Mouse (Mus musculus): ENCODE results near the gene Gatm. TPM values are rescaled to one million over a fixed set of nuclear protein-coding genes. Genes with fewer than 3 reads are reported as not detected.

Gene Gatm
- polyA plus RNA-seq, 1 experiment: 65.2 TPM

- no peaks in the 10 kb centered on the region for H3K27me3 ChIP-seq (ENCODE audit: control insufficient read depth, insufficient read depth, insufficient read length)
- H3K4me2 ChIP-seq (ENCODE audit: low read depth): no peak overlapping the region
- TF ChIP-seq SRF (IDR thresholded peaks at IDR 0.05; ENCODE audit: control insufficient read depth, insufficient read length, low read depth): no peak
- TF ChIP-seq MYOD1 (IDR thresholded peaks at IDR 0.05; ENCODE audit: control insufficient read depth in 1 of 3, insufficient read length in 2 of 3, low read depth in 2 of 3): no peak
- no peak for TF ChIP-seq CEBPB (IDR thresholded peaks at IDR 0.05; ENCODE audit: insufficient read depth, poor library complexity, severe bottlenecking)
- TF ChIP-seq MYOG (IDR thresholded peaks at IDR 0.05; ENCODE audit: control insufficient read depth in 1 of 3, insufficient read depth in 1 of 3, insufficient read length in 2 of 3, low read depth in 2 of 3): no peak
- TF ChIP-seq USF1 (IDR thresholded peaks at IDR 0.05; ENCODE audit: low read depth): no peak
- TF ChIP-seq MAX (IDR thresholded peaks at IDR 0.05; ENCODE audit: low read depth): no peak
- no peak for TF ChIP-seq TCF3 (IDR thresholded peaks at IDR 0.05; ENCODE audit: insufficient read length, low read depth)
- no peak for TF ChIP-seq TCF12 (IDR thresholded peaks at IDR 0.05; ENCODE audit: insufficient read depth, poor library complexity, severe bottlenecking)
- no peak for TF ChIP-seq POLR2AphosphoS2 (IDR thresholded peaks at IDR 0.05; ENCODE audit: insufficient read length, low read depth)
- no peak for TF ChIP-seq POLR2A (IDR thresholded peaks at IDR 0.05; ENCODE audit: insufficient read length, low read depth)
- no peak for TF ChIP-seq E2F4 (IDR thresholded peaks at IDR 0.05; ENCODE audit: insufficient read depth)
- TF ChIP-seq REST (IDR thresholded peaks at IDR 0.05; ENCODE audit: insufficient read depth, insufficient read length): no peak
- H3ac ChIP-seq (ENCODE audit: control insufficient read depth, insufficient read length): no peak overlapping the region
- H3K79me2 ChIP-seq (ENCODE audit: control insufficient read depth, insufficient read depth): no peaks in the 10 kb centered on the region
- no peaks in the 10 kb centered on the region for H3K36me3 ChIP-seq (ENCODE audit: control insufficient read depth, insufficient read depth)
- no peak overlapping the region for H3K4me3 ChIP-seq
Measured at GRCm38 (mm10) chr2:122570430-122570829, 40.7 kb downstream of the Gatm start.

- TF ChIP-seq E2F4 (IDR thresholded peaks at IDR 0.05; ENCODE audit: insufficient read depth) (no peak), MYOG (IDR thresholded peaks at IDR 0.05; ENCODE audit: control insufficient read depth in 1 of 3, insufficient read depth in 1 of 3, insufficient read length in 2 of 3, low read depth in 2 of 3) (no peak)
- Histone ChIP-seq H3K27me3 (ENCODE audit: control insufficient read depth, insufficient read depth, insufficient read length) (no peaks in the 10 kb centered on the region), H3K79me2 (ENCODE audit: control insufficient read depth, insufficient read depth) (no peaks in the 10 kb centered on the region), H3K4me2 (ENCODE audit: low read depth) (peak overlapping the region; percentile 5), H3ac (ENCODE audit: control insufficient read depth, insufficient read length) (no peak overlapping the region), H3K4me3 (no peak overlapping the region), H3K36me3 (ENCODE audit: control insufficient read depth, insufficient read depth) (no peaks in the 10 kb centered on the region)
Measured at GRCm38 (mm10) chr2:122569439-122569838, 41.7 kb downstream of the Gatm start.

GRCm38 (mm10) chr2:122562251-122562650 lies 48.9 kb downstream of the Gatm start:
- H3K36me3 ChIP-seq (ENCODE audit: control insufficient read depth, insufficient read depth): no peaks in the 10 kb centered on the region
- no peak overlapping the region for H3K4me2 ChIP-seq (ENCODE audit: low read depth)
- H3K27me3 ChIP-seq (ENCODE audit: control insufficient read depth, insufficient read depth, insufficient read length): no peaks in the 10 kb centered on the region
- TF ChIP-seq TCF12 (IDR thresholded peaks at IDR 0.05; ENCODE audit: insufficient read depth, poor library complexity, severe bottlenecking) (no peak), POLR2A (IDR thresholded peaks at IDR 0.05; ENCODE audit: insufficient read length, low read depth) (no peak), POLR2AphosphoS2 (IDR thresholded peaks at IDR 0.05; ENCODE audit: insufficient read length, low read depth) (no peak)
- H3K79me2 ChIP-seq (ENCODE audit: control insufficient read depth, insufficient read depth): no peaks in the 10 kb centered on the region
- no peak overlapping the region for H3ac ChIP-seq (ENCODE audit: control insufficient read depth, insufficient read length)
- no peak overlapping the region for H3K4me3 ChIP-seq

- Histone ChIP-seq H3K36me3 (ENCODE audit: control insufficient read depth, insufficient read depth) (no peaks in the 10 kb centered on the region), H3K27me3 (ENCODE audit: control insufficient read depth, insufficient read depth, insufficient read length) (no peaks in the 10 kb centered on the region), H3K4me3 (no peak overlapping the region), H3K4me2 (ENCODE audit: low read depth) (no peak overlapping the region), H3ac (ENCODE audit: control insufficient read depth, insufficient read length) (no peak overlapping the region), H3K79me2 (ENCODE audit: control insufficient read depth, insufficient read depth) (no peaks in the 10 kb centered on the region)
- TF ChIP-seq TCF12 (IDR thresholded peaks at IDR 0.05; ENCODE audit: insufficient read depth, poor library complexity, severe bottlenecking): no peak
- TF ChIP-seq MAX (IDR thresholded peaks at IDR 0.05; ENCODE audit: low read depth): no peak
- TF ChIP-seq SRF (IDR thresholded peaks at IDR 0.05; ENCODE audit: control insufficient read depth, insufficient read length, low read depth): no peak
- no peak for TF ChIP-seq E2F4 (IDR thresholded peaks at IDR 0.05; ENCODE audit: insufficient read depth)
- TF ChIP-seq TCF3 (IDR thresholded peaks at IDR 0.05; ENCODE audit: insufficient read length, low read depth): no peak
- TF ChIP-seq POLR2A (IDR thresholded peaks at IDR 0.05; ENCODE audit: insufficient read length, low read depth): no peak
- TF ChIP-seq MYOG (IDR thresholded peaks at IDR 0.05; ENCODE audit: control insufficient read depth in 1 of 3, insufficient read depth in 1 of 3, insufficient read length in 2 of 3, low read depth in 2 of 3): no peak
- no peak for TF ChIP-seq CEBPB (IDR thresholded peaks at IDR 0.05; ENCODE audit: insufficient read depth, poor library complexity, severe bottlenecking)
- no peak for TF ChIP-seq USF1 (IDR thresholded peaks at IDR 0.05; ENCODE audit: low read depth)
- TF ChIP-seq MYOD1 (IDR thresholded peaks at IDR 0.05; ENCODE audit: control insufficient read depth in 1 of 3, insufficient read length in 2 of 3, low read depth in 2 of 3): no peak
- no peak for TF ChIP-seq REST (IDR thresholded peaks at IDR 0.05; ENCODE audit: insufficient read depth, insufficient read length)
Measured at GRCm38 (mm10) chr2:122561221-122561620, 49.9 kb downstream of the Gatm start.

GRCm38 (mm10) chr2:122558317-122558716 lies 52.8 kb downstream of the Gatm start:
- Histone ChIP-seq H3K36me3 (ENCODE audit: control insufficient read depth, insufficient read depth) (no peaks in the 10 kb centered on the region), H3K4me2 (ENCODE audit: low read depth) (no peak overlapping the region)

More at GRCm38 (mm10) chr2:122558317-122558716, 52.8 kb downstream of the Gatm start:
- no peak overlapping the region for H3ac ChIP-seq (ENCODE audit: control insufficient read depth, insufficient read length)
- no peaks in the 10 kb centered on the region for H3K27me3 ChIP-seq (ENCODE audit: control insufficient read depth, insufficient read depth, insufficient read length)
- TF ChIP-seq MYOD1 (IDR thresholded peaks at IDR 0.05; ENCODE audit: control insufficient read depth in 1 of 3, insufficient read length in 2 of 3, low read depth in 2 of 3): no peak
- TF ChIP-seq E2F4 (IDR thresholded peaks at IDR 0.05; ENCODE audit: insufficient read depth): no peak
- TF ChIP-seq REST (IDR thresholded peaks at IDR 0.05; ENCODE audit: insufficient read depth, insufficient read length): no peak
- no peak for TF ChIP-seq MYOG (IDR thresholded peaks at IDR 0.05; ENCODE audit: control insufficient read depth in 1 of 3, insufficient read depth in 1 of 3, insufficient read length in 2 of 3, low read depth in 2 of 3)
- no peak for TF ChIP-seq POLR2AphosphoS2 (IDR thresholded peaks at IDR 0.05; ENCODE audit: insufficient read length, low read depth)
- no peak for TF ChIP-seq USF1 (IDR thresholded peaks at IDR 0.05; ENCODE audit: low read depth)
- TF ChIP-seq SRF (IDR thresholded peaks at IDR 0.05; ENCODE audit: control insufficient read depth, insufficient read length, low read depth): no peak
- TF ChIP-seq MAX (IDR thresholded peaks at IDR 0.05; ENCODE audit: low read depth): no peak
- no peak for TF ChIP-seq TCF3 (IDR thresholded peaks at IDR 0.05; ENCODE audit: insufficient read length, low read depth)
- H3K4me3 ChIP-seq: no peak overlapping the region
- no peaks in the 10 kb centered on the region for H3K79me2 ChIP-seq (ENCODE audit: control insufficient read depth, insufficient read depth)

Other genes with a start within 250 kb of the Gatm start
- gene Shf, start 242.1 kb downstream of the Gatm start, polyA plus RNA-seq (2012; fragmentation: generic; extraction: Trizol): 48.5 TPM
- gene Slc28a2, start 184.8 kb downstream of the Gatm start, polyA plus RNA-seq (2012; fragmentation: generic; extraction: Trizol): not detected
- gene Gm14085, start 126.4 kb downstream of the Gatm start, polyA plus RNA-seq (2012; fragmentation: generic; extraction: Trizol): not detected
- 1.2 TPM for gene AA467197, start 25.7 kb upstream of the Gatm start, polyA plus RNA-seq (2012; fragmentation: generic; extraction: Trizol)
- gene Slc30a4, start 91.4 kb upstream of the Gatm start, polyA plus RNA-seq (2012; fragmentation: generic; extraction: Trizol): 17.7 TPM
- gene Bloc1s6, start 127.2 kb upstream of the Gatm start, polyA plus RNA-seq (2012; fragmentation: generic; extraction: Trizol): 16.0 TPM
- gene Sqor, start 153.9 kb upstream of the Gatm start, polyA plus RNA-seq (2012; fragmentation: generic; extraction: Trizol): 6.9 TPM